Mouse (Mus musculus) induced T-regulatory cell, adult 2 months (primary cell): ENCODE data around the gene B230307C23Rik.
A peak's percentile ranks its signal among the peaks of the same experiment; 100 is the strongest.
"Not testable (repeated sequence)": the region's sequence is repeated elsewhere in the genome, so short reads cannot be mapped to it uniquely, and the experiment has no call there.

ENCODE experiments used
- DNase-seq: peaks from one replicate; pipeline ENCODE4 v3.0.0-alpha.2; 2012; ENCODE audit warnings: low read depth

The B230307C23Rik gene

DNA sequence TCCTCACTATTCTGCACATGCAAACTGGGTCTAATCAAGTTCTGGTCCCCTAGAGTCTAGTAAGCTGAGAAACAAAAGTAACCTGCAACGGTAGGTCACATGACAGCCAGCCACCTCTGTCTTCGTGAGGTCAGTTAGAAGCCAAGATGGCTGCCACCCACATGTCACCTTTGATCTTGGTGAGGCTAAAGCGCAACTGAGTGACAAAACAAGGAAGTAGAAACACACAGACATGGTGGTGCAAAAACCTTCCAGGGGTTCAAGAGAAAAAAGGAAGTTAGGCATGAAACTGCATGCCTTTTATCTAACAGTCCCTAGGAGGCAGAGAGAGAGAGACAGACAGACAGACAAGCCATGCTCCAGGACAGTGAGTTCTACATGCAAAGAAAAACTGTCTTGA, 25.0 kb downstream of the B230307C23Rik start:
- no peak for DNase-seq

GRCm38 (mm10) chr16:98022657-98023345, 25.7 kb downstream of the B230307C23Rik start:
- DNase-seq = peak; percentile 62

- not testable (repeated sequence) for DNase-seq
These were observed 29.1 kb downstream of the B230307C23Rik start for GRCm38 (mm10) chr16:98026186-98026585.

- DNase-seq = not testable (repeated sequence)
These were observed 37.9 kb downstream of the B230307C23Rik start for GRCm38 (mm10) chr16:98034971-98035370.

DNA sequence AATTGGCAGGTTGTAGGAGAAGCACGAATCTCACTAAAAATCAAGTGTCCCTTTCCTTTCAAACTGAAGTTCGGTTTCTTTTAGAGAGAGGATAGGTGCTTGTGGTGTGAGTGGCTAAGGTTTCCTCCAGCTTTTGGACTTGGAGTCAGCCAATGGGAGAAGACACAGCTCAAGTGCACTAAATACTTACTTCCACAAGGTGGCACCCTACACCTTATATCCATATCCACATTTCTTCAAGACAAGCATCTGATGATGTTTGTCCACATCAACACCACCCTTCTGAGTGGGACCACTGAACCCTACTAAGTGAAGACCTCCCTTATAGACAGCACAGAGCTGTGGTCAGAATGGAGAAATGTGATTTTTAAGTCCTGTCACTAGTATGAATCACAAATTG, 44.6 kb downstream of the B230307C23Rik start:
- DNase-seq = peak; percentile 71

- not testable (repeated sequence) for DNase-seq
These were observed 82.3 kb downstream of the B230307C23Rik start for GRCm38 (mm10) chr16:98079382-98079781.

- DNase-seq = peak; percentile 15
These were observed 84.0 kb downstream of the B230307C23Rik start for GRCm38 (mm10) chr16:98081140-98081539.
